Mouse (Mus musculus): ENCODE results near the gene Dmrt3. TPM values are rescaled to one million over a fixed set of nuclear protein-coding genes. Genes with fewer than 3 reads are reported as not detected.

Dmrt3 gene
- 0.35 TPM in 1 of 2 replicates, not detected in the other for total RNA-seq (2017)

DNA sequence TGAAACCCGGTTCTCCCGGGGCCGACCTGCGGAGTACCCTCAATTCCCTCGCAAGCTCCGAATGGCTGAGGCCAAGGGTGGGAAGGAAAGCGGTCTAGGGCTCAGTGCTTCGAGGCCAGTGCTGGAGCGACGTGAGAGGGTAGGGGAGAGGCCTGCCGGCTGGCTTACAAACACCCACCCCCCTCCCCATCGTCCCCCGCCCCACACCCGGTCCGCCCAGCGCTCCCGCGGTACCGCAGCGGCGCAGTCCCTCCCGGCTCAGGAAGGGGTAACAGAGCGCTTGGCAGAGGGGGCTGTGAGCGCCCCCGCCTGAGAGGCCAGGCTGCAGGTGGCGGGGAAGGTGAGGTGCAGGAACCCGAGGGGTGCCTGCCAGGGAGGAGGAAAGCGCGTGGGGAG, at the start of gene Dmrt3:
Dmrt3 (plus strand) TSS at position 287 of the 396 bp plus-strand sequence.
- ATAC-seq (ENCODE audit: extremely low read depth, insufficient number of reproducible peaks, low FRiP score, poor library complexity, severe bottlenecking): no peak

DNA sequence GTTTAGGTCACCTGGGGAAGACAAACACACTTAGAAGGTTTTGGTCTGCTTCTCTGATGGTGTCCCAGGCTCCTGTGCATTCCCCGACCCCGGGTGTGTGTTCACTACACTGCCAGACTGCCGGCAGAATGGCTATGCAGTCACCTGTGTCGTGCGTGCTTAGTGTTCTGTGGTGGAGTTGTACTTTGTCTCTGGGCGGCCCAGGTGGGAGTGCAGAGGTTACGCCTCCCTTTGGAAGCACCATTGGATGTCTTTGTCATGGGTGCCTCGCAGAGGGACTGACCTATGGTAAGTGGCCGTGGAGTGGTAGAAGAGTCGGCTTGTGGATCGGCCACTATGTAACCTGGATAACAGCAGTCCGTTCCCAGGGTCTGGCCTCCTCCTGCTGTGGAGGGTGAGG, 45.7 kb upstream of the Dmrt3 start:
- ATAC-seq (ENCODE audit: extremely low read depth, insufficient number of reproducible peaks, low FRiP score, poor library complexity, severe bottlenecking): no peak

DNA sequence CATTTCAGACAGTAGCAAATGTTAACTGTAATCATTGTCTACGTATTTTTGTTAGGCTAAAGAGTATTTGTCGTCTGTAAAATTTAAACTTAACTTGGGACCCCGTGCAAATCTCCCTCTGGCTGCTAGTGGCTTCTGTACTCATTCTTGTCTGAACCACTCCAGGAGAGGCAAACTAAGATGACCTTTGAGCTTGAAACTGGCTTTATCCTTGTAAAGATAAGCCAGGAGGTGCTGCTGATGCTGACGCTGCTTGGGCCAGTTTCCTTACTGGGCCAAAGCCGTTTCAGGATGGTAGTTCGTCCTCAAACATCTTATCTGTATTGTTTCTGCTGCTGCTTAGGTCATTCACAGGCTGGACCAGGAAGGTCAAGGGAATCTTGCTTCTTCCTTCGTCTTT, 40.3 kb upstream of the Dmrt3 start:
- ATAC-seq (ENCODE audit: extremely low read depth, insufficient number of reproducible peaks, low FRiP score, poor library complexity, severe bottlenecking): no peak

DNA sequence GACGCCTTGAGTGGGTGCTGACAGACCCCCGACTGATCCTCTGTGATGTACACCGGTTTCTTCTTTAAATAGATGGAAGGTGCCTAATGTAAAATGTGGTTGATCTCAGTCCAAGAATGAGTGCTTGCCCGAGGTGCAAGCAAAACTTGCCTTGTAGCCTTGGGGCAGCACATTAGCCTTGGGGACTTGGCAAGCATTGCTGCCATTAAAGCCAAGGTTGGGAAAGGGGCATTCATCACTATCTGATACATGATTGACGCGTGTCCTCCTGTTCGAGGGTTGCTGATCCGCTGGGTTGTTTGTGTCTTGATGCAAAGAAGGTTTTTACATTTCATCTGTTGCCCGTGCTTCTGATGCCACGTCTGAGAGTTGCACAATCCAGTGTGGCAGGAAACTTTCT, 35.7 kb upstream of the Dmrt3 start:
- ATAC-seq (ENCODE audit: extremely low read depth, insufficient number of reproducible peaks, low FRiP score, poor library complexity, severe bottlenecking): no peak

DNA sequence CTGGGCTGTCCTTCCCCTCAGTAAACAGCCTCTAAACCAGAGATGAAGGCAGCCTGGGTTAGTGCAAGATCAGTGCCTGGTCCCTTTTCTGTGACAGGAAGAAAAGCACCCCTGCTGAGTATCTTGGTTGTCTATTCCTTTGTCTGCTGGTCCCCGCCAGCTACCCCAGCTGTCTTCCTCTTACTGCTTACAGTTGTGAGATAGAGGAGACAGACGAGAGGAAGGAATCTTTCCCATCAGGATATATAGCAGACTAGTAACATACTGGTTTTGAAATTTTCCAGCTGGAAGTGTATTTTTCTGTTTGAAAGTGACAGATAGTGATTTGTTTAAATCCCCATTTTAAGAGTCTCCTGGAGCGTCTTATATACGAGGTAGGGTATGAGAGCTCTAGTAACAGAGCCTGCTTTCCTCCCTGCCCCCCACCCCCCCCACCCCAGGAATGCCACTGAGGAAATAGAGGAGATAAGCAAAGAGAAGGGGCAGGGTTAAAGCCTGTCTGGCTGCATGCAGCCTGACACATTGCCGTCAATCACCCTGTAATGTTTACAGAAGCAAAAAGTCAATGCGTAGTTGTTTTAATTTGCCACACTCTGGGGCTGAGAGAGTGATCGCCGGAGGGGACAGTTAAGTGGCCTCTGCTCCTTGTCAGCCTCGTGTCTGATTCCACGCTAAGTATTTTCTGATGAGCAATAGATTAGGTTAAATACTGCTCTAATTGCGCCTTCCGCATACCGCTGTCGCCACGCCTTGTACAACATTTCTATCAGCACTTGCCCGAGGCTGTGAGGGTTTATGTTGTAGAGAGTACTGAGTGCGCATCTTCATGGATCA, 34.9 kb upstream of the Dmrt3 start:
- no peak for ATAC-seq (ENCODE audit: extremely low read depth, insufficient number of reproducible peaks, low FRiP score, poor library complexity, severe bottlenecking)

DNA sequence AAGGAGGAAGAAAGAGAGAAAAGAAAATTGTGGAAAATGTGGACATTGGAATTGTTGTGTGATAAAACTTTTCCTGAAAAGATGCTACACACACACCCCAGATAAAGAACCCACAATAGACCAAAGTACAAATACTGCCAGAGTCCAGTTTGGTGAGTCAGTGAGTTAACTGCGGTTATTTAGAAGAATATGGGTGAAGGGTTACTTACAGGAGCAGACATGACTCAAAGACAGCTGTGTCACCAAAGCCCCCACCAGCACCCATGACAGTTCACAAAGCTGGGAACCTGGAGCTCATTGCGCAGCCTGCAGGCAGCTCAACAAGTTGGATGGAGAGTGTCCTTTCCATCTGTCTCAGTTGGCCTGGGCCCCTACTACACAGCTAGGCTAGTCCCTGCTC, 31.7 kb upstream of the Dmrt3 start:
- no peak for ATAC-seq (ENCODE audit: extremely low read depth, insufficient number of reproducible peaks, low FRiP score, poor library complexity, severe bottlenecking)

DNA sequence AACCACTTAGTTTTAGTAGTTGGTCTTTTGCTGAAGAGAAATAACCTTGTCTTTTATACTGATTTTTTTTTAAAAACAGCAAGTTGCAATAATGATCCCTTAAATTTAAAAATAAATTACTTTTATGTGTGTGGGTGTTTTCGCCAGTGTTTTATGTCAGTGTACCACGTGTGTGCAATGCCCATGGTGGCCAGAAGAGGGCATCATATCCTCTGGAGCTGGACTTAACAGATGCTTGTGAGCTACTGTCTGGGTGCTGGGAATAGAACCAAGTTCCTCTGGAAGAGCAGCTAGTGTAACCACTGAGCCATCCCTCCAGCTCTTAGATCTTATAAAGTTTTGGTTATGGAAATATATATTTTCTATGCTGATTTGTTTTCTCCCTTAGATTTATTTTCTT, 30.7 kb upstream of the Dmrt3 start:
- no peak for ATAC-seq (ENCODE audit: extremely low read depth, insufficient number of reproducible peaks, low FRiP score, poor library complexity, severe bottlenecking)

DNA sequence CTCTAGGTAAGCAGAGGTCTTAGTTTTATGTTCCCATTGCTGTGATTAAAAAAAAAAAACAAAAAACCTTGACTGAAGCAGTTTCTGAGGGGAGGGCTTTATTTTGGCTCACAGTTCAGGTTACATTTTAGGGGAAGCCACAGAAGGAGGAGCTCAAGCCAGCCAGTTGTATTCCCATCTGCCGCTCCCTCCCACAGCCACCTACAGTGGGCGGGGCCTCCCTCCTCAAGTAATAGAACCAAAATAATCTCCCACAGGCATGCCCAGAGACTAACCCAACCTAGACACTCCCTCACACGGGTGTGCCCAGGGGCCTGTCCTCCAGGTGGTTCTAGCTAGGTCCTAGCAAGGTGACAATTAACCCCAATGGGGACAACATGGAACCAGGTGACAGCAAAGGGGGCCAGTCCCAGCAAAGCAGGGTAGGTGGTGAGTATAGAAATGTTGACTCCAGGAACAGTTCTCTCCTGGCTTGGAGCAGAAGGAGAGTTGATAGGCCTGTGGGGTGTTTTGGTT, 12.3 kb upstream of the Dmrt3 start:
- ATAC-seq (ENCODE audit: extremely low read depth, insufficient number of reproducible peaks, low FRiP score, poor library complexity, severe bottlenecking): no peak

DNA sequence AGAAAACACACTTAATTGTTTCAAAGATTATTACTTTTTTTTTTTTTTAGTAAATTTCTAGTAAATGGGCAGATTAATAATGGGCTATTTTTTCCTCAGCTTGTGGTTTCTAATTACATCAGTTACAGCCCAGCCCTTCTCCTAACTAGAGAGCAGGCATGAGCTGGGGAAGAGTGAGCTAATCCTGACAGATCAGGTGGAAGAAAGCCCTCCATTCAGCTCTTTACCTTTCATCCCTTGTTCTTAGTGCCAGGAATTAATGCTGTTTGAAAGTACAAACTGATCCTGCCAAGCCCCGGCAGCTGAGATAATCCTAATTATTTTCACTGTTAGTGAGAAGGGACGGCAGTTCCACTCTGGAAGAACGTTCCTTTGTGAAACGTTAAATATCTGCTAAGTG, 11.5 kb upstream of the Dmrt3 start:
- no peak for ATAC-seq (ENCODE audit: extremely low read depth, insufficient number of reproducible peaks, low FRiP score, poor library complexity, severe bottlenecking)

DNA sequence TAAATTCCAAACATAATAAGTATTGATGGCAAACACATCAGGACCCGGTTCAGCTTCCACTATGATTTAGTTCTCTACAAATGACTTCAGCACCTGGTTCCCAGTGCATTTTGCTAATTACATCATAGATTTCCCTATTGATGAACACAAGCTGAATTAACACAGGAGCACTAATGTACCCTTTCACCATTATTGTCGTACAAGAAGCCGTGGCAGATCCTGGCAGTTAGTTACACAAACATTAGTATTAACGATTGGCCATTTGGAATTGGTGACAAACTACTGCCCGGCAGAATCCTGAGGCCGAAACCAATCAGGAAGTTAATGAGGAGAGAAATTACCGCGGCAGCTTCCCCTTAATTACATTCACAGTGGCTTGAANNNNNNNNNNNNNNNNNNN, 8.1 kb upstream of the Dmrt3 start:
- ATAC-seq (ENCODE audit: extremely low read depth, insufficient number of reproducible peaks, low FRiP score, poor library complexity, severe bottlenecking): no peak

DNA sequence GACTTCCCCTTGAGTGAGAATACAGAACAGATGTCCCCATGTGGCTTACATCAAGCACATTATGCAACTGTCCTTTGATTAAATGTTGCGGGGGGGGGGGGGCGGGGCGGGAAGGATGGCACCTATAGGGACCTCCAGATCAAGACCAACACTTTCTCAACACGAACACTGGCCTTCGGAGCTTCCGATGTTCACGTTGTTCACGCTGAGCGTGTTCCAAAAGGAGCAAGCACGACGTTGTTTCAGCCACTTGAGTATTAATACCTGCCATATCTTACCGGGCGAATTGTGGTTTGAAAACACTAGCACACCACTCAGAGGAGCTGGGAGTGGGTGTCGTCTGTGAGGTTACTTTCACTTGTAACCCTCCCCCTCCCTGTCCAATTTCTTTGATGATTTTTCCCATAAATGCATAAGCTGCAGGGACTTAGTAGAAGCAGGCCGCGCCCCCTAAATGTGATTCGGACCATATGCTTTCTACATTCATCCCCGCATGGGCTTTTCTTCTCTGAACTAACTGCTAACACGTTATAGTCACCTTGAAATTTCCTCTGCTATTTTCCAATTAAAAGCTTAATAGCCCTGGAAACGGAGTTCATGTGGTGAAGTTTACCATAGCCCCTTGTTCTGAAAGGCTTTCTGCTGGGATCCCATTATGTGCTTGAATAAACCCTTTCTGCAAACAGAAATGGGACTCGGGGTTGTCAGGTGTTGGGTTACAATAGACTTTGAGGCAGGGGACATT, 2.5 kb upstream of the Dmrt3 start:
- ATAC-seq (ENCODE audit: extremely low read depth, insufficient number of reproducible peaks, low FRiP score, poor library complexity, severe bottlenecking): no peak

DNA sequence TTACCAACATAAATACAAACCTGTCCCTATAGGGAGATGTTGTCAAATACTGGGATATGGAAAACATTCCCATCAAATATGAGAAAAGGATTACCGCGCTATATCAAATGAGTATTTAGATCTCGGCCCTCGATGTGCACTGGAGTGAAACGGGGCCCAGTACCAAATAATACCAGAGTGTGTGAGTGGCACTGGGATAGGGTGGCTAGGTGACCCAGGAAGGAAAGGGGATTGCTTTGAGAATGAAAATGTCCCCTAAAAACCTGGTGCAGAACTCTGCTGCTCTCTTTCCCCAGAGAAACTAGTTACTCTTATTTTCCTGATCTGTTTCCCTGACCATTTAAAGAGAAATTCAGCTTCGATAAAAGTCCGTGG, 1.9 kb upstream of the Dmrt3 start:
- ATAC-seq (ENCODE audit: extremely low read depth, insufficient number of reproducible peaks, low FRiP score, poor library complexity, severe bottlenecking): no peak

DNA sequence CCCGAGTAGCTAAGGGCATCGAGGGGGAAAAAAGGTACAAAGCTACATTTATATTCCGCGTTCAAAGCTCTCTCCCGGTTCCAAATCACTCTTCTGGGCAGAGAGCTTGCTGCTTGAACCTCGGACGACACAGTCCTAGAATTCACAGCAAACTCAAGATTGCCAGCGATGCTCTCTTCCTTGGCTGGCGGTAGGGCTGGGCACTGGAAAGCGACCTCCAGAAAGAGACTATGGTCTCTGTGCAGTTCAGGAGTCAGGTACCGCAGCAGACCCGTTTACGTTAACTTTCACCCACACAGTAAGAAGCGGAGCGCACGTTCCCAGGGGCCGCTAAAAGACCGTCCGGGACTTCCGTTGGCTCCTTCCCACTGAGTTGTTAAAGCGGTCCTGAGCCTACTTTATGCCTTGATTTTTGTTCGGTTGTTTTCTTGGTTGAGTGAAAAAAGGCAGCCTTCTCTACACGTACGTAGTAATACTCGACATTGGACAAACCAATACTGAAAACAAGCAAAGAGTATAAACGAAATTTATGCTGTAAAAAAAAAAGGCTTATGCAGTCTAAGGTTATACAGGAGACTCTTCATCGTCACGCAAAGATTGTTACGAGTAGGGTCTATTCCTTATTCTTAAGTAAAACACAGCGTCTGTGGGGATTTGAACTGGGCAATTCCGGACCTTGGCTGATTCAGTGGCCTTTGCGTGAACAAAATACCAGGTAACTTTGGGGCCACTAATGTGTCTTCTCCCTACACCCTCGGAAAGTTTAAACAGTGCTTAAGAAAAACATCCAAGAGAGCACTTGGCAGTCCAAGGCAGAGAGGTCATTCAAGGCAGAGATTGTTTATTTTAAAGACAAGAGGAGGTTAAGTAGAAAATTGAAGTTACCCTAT, 895 bp upstream of the Dmrt3 start:
- ATAC-seq (ENCODE audit: extremely low read depth, insufficient number of reproducible peaks, low FRiP score, poor library complexity, severe bottlenecking): no peak

DNA sequence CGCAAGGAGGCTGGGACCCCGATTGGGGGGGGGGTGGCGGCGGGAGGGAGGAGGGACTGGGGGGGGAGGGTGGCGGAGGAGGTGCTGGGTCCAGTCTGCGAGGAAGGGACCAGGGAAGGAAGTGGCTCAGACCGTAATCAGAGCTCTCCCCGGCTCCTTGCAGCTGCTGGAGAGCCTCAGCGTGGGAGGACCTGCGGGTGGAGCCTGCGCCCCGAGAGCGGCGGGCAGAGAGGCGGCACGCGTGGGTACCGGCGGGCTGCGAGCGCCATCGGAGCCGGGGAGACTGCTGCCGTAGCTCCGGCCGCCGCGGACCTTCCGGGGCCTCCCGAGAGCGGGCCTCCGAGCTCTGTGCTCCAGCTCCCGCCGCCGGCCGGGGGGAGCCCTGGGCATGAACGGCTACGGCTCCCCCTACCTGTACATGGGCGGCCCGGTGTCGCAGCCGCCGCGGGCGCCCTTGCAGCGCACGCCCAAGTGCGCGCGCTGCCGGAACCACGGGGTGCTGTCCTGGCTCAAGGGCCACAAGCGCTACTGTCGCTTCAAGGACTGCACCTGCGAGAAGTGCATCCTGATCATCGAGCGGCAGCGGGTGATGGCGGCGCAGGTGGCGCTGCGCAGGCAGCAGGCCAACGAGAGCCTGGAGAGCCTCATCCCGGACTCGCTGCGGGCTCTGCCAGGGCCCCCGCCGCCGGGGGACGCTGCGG, 460 bp downstream of the Dmrt3 start:
- ATAC-seq (ENCODE audit: extremely low read depth, insufficient number of reproducible peaks, low FRiP score, poor library complexity, severe bottlenecking): peak; percentile 49; the same call in 1 of the 2 replicates

DNA sequence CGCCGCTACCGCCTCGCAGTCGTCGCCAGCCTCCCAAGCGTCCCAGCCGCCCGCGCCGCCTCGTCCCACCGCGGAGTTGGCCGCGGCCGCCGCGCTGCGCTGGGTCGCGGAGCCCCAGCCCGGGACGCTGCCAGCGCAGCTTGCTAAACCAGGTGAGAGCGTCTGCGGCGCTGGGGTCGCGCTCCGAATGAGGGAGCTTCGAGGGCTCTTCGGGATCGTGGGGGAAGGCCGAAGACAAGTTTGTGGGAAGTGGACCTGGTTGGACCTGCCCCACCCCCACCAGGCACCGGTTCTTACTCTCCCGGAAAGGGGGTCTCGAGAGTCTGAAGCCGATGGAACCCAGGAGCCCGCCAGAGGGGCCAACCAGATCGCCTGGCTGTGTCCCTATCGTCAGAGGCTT, 1.0 kb downstream of the Dmrt3 start:
- no peak for ATAC-seq (ENCODE audit: extremely low read depth, insufficient number of reproducible peaks, low FRiP score, poor library complexity, severe bottlenecking)

DNA sequence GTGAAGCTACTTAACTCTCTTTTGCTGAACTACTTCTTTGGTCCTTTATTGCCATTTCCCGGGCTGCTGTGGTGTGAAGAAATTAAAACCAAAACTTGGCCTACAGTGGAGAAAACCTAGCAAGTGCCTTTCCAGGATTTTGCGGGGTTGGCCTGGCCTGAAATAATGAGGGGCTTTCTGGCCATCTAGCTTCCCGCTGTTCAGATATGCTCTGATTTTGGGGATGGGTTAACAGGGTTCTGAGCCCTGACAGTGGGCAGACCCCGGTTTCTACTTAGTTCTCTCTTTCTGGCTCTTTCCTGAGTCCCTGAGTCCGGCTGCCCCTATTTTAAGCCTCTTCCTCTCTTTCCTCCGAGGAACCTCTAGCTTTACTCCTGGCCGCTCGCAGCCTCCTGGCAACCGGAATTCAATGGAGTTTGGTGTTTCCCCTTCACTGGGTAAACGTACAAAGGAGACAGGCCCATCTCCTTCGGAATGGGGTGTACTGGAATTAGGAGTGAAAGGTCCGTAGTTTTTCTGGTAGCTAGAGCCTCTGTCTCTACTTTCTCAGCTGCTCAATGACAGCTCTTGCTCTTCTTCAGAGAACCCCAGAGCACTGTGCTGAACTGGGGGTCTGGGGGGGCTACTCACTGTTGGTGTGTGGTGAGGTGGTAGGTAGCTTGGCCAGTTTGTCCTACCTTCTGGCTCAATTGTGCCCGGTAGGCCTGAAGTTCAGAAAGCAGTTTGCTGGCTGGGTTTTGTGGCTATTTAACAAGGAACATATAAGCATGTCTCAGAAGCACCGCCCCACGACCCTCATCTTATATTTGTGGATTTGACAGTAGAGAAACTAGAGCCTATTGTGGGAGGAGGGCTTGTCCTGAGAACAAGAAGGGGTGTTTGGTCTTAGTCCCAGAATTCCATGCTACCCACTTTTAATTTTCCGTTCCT, 2.0 kb downstream of the Dmrt3 start:
- no peak for ATAC-seq (ENCODE audit: extremely low read depth, insufficient number of reproducible peaks, low FRiP score, poor library complexity, severe bottlenecking)

DNA sequence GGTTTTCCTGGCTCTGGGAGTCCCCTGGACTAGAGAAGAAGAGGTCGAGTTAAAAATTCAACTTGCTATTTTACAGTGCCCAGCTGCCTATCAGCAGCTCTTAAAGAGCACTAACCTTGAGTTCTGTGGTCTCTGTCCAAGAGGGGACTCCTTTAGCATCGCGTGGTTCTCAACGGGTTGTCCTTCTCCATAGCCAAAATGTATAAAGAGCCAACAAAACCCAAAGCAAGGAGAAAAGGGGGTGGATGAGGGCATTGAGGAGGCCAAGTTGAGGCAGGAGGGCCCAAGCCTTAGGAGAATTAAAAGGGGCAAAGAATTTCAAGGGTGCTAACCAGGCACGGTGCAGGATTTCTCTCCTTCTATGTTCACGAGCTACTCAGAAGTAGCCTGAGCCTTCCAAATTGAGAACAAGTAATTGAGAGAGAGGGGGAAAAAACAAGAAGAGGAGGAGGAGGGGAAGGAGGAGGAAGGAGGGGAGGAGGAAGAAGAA, 2.8 kb downstream of the Dmrt3 start:
- no peak for ATAC-seq (ENCODE audit: extremely low read depth, insufficient number of reproducible peaks, low FRiP score, poor library complexity, severe bottlenecking)

All from neutrophil, adult 5-6 weeks (primary cell).